Mouse (Mus musculus) olfactory bulb, adult 2 months (tissue): ENCODE measurements around the gene Bcl9l. TPM values are rescaled to one million over a fixed set of nuclear protein-coding genes. Genes with fewer than 3 reads are reported as not detected.

Experiments used
- H3K27ac ChIP-seq: fragments of 200-500 bp; 2 replicates; pipeline ENCODE4 v1.5.1; 2012; ENCODE audit warnings: low read depth, low read length; ENCODE audit not compliant: insufficient read depth
- H3K4me1 ChIP-seq: fragments of 200-500 bp; 2 replicates; pipeline ENCODE4 v1.6.1; 2012; ENCODE audit warnings: low read length; ENCODE audit not compliant: control insufficient read depth, insufficient read depth
- H3K4me3 ChIP-seq: fragments of 200-500 bp; 2 replicates; pipeline ENCODE4 v1.5.1; 2012; ENCODE audit warnings: mild to moderate bottlenecking, low read depth, low read length, moderate library complexity; ENCODE audit not compliant: insufficient read depth
- CTCF ChIP-seq: fragments of 200-500 bp; IDR thresholded peaks from 2 replicates; pipeline ENCODE4 v1.5.1; 2012; ENCODE audit warnings: low read depth, mild to moderate bottlenecking, low read length, moderate library complexity; ENCODE audit not compliant: insufficient read depth
- POLR2A ChIP-seq: fragments of 200-500 bp; IDR thresholded peaks from 2 replicates; pipeline ENCODE4 v1.6.1; 2012; ENCODE audit warnings: mild to moderate bottlenecking, low read depth, low read length, moderate library complexity; ENCODE audit not compliant: insufficient read depth
- WGBS: fragments of 180-500 bp; shearing (Covaris S2); methylation state at CpG from one replicate; pipeline ENCODE4 v1.1.7; 2018; 5-methylcytosine and 5-hydroxymethylcytosine counted together
- polyA plus RNA-seq: library from polyadenylated mRNA; stranded (reverse); fragments of >200 nt; gene quantifications from 2 replicates; pipeline ENCODE4 v1.2.4, GENCODE M21; 2012; ENCODE audit warnings: low replicate concordance; ENCODE audit not compliant: missing spikeins, insufficient read depth, insufficient read length

Bcl9l gene
- polyA plus RNA-seq, 1 experiment: not detected

- WGBS: 78% methylated on average over 18 of the region's 18 CpGs
- H3K27ac ChIP-seq: no peak overlapping the region
- H3K4me1 ChIP-seq: peaks cover 33% of the 10 kb centered on the region
- no peak for TF ChIP-seq CTCF
- TF ChIP-seq POLR2A: no peak
- H3K4me3 ChIP-seq: no peak overlapping the region
Measured at GRCm38 (mm10) chr9:44508124-44508619, 25.5 kb downstream of the Bcl9l start.

GRCm38 (mm10) chr9:44508721-44509486 is 26.3 kb downstream of the Bcl9l start:
- H3K27ac ChIP-seq: no peak overlapping the region
- H3K4me3 ChIP-seq: no peak overlapping the region
- 67% methylated on average over 19 of the region's 19 CpGs for WGBS
- peaks cover 33% of the 10 kb centered on the region for H3K4me1 ChIP-seq
- no peak for TF ChIP-seq CTCF

DNA sequence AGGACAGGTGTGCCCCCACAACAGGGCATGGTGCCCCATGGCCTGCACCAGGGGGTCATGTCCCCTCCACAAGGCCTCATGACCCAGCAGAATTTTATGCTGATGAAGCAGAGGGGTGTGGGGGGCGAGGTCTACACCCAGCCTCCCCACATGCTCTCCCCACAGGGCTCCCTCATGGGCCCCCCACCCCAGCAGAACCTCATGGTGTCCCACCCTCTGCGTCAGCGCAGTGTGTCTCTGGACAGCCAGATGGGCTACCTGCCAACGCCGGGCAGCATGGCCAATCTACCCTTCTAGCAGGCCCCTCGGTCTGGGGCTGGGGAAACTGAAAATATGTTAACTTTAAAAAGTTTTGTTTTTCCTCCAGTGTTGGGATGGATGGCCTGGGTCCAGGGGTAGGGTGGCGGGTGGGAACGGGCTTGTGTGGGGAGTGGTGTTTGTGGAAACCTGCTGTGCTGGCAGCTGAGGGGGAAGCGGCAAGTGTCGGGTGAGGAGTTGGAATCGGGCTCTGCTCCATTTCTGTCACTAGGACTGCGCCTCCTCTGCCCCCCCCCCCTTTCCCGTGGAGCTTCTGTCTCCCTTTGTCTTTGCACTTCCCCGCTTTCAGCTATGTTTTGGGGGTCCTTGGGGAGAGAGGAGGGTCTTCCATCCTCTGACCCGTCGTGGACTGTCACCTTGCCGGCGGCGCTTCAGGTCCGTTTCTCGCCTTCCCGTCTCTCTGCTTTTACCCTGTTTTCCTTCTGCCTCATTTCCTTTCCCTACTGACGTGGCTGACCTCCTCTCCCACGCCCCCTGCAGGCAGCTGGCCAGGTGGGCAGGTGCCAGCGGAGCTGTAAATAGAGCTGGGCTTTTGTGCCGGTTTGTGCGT is 27.1 kb downstream of the Bcl9l start:
- Histone ChIP-seq H3K4me1 (peaks cover 33% of the 10 kb centered on the region), H3K27ac (peak overlapping the region; percentile 10; the same call in 1 of the 2 replicates), H3K4me3 (peak overlapping the region; percentile 22)
- WGBS: 9% methylated on average over 26 of the region's 27 CpGs
- TF ChIP-seq POLR2A: no peak
- peak; percentile 63 for TF ChIP-seq CTCF

- H3K27ac ChIP-seq: no peak overlapping the region; the same call in 1 of the 2 replicates
- TF ChIP-seq CTCF: no peak
- TF ChIP-seq POLR2A: no peak
- no peak overlapping the region for H3K4me3 ChIP-seq
- H3K4me1 ChIP-seq: peaks cover 34% of the 10 kb centered on the region
- WGBS: 49% methylated on average over 9 of the region's 9 CpGs
Measured at GRCm38 (mm10) chr9:44510355-44510871, 27.8 kb downstream of the Bcl9l start.

DNA sequence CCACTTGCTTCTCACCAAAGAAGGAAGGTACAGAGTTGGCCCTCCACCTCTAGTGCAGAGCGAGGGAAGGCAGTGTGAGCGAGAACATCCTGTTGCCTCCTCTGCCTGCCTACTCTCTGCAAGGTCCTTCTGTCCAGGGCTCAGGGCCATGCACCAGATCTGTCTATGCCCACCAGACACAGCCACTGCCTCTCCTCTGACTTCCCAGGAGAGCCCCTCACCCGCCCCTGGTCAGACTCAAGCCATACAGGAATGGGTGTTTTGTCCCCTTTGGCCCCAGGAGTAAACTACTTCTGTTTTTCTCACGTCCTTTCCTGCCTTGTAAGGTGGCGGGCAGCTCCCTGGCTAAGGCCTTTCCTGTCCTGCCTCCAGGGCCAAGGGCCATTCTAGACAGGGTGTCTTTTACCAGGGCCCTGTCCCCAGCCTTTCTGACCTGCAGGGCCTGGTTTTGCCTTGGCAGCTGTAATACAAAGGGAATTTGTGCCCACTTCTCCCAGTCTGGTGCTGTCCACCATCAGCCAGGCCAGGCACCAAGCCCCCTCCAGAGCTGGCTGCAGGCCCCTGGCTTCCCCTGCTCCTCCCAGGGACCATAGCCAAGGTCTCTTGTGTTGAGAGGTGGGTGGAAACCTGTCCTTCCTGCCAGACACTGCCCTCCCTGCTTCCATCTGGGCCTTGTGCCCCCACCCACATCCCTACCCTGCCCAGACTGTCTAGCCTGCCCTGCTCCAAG is 28.4 kb downstream of the Bcl9l start:
- H3K27ac ChIP-seq: no peak overlapping the region; the same call in 1 of the 2 replicates

GRCm38 (mm10) chr9:44511935-44512716 is 29.5 kb downstream of the Bcl9l start:
- Histone ChIP-seq H3K4me1 (peaks cover 38% of the 10 kb centered on the region), H3K4me3 (no peak overlapping the region), H3K27ac (no peak overlapping the region)
- 46% methylated on average over 9 of the region's 9 CpGs for WGBS
- TF ChIP-seq CTCF (no peak), POLR2A (no peak)

More for the DNA sequence above, 28.4 kb downstream of the Bcl9l start:
- H3K4me1 ChIP-seq: peaks cover 36% of the 10 kb centered on the region
- TF ChIP-seq CTCF: no peak
- no peak for TF ChIP-seq POLR2A
- WGBS: 60% methylated on average over 5 of the region's 5 CpGs
- H3K4me3 ChIP-seq: no peak overlapping the region

DNA sequence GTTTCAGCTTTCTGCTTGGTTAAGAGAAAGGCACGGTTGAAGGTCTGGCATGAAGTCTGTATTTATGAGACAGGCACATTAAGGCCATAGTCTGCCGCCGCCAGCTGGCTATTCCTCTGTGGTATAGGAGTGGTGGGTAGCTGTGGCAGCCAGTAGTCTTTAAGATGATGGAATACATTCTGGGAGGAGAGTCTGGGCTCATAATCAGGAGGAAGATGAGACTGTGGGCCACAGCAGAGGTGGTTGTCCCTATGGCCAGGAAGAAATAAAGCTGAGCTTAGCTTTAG is 30.0 kb downstream of the Bcl9l start:
- Histone ChIP-seq H3K4me1 (peaks cover 38% of the 10 kb centered on the region), H3K27ac (no peak overlapping the region), H3K4me3 (no peak overlapping the region)
- 76% methylated on average over 3 of the region's 3 CpGs for WGBS
- TF ChIP-seq POLR2A: no peak
- TF ChIP-seq CTCF: no peak

- Histone ChIP-seq H3K4me1 (peaks cover 42% of the 10 kb centered on the region), H3K4me3 (no peak overlapping the region), H3K27ac (no peak overlapping the region)
- no peak for TF ChIP-seq POLR2A
- no peak for TF ChIP-seq CTCF
- 92% methylated on average over 11 of the region's 11 CpGs for WGBS
Measured at GRCm38 (mm10) chr9:44513121-44513520, 30.5 kb downstream of the Bcl9l start.
